Mouse (Mus musculus) lung, adult 2 months (tissue): ENCODE measurements around the gene Tssk3. TPM values are rescaled to one million over a fixed set of nuclear protein-coding genes. Genes with fewer than 3 reads are reported as not detected.
A peak's percentile ranks its signal among the peaks of the same experiment; 100 is the strongest.

Source experiments
- DNase-seq: peaks from one replicate; pipeline ENCODE4 v3.0.0; 2022
- H3K4me1 ChIP-seq: fragments of 200-500 bp; 2 replicates; pipeline ENCODE4 v1.6.1; 2011; ENCODE audit warnings: low read length; ENCODE audit not compliant: control insufficient read depth, insufficient read depth
- H3K4me3 ChIP-seq: fragments of 200-500 bp; replicated peaks from 2 replicates; pipeline ENCODE3; 2011; ENCODE audit warnings: low read depth, mild to moderate bottlenecking, control low read depth, low read length; ENCODE audit errors: extremely low read depth
- CTCF ChIP-seq: fragments of 200-500 bp; IDR thresholded peaks from 2 replicates; pipeline ENCODE4 v1.5.1; 2011; ENCODE audit warnings: mild to moderate bottlenecking, low read length, control low read depth; ENCODE audit not compliant: insufficient read depth
- POLR2A ChIP-seq: fragments of 200-500 bp; IDR thresholded peaks from 2 replicates; pipeline ENCODE4 v1.6.1; 2011; ENCODE audit warnings: low read depth, mild to moderate bottlenecking, control low read depth, low read length, borderline replicate concordance; ENCODE audit errors: extremely low read depth
- WGBS: fragments of 180-500 bp; shearing (Covaris S2); methylation state at CpG from one replicate; pipeline ENCODE4 v1.1.7; 2018; 5-methylcytosine and 5-hydroxymethylcytosine counted together
- polyA plus RNA-seq: library from polyadenylated mRNA; depleted of rRNA; stranded (reverse); fragments of >200 nt; gene quantifications from 2 replicates; pipeline ENCODE4 v1.2.3, GENCODE M21; 2012; rRNA removed

The Tssk3 gene
- polyA plus RNA-seq, 1 experiment: 0.12 TPM

DNA sequence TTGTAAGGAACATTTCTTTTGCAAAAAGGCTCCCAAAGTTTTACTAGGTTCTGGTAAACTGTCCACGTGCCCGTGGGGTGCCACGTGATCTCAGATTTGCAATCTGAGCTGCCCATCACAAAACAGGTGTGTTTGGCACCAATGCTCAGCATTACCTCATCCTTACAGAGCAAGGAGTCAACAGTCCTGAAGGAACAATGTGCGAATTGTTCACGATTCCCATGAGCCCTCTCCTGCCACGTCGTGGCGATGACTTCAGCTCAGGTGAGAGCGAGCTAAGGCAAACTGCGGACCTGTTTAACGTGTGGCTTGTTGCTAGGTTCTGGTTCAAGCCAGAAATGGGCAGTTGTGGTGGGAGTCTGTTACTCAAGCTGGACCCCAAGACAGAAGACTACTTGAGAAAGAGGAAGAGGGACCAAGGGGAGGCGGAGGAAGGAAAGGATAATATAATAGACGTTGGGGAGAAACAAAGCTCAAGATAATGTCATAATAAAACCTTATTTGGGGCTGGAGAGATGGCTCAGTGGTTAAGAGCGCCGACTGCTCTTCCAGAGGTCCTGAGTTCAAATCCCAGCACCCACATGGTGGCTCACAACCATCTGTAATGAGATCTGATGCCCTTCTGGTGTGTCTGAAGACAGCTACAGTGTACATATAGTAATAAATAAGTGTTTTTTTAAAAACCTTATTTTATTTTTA, 39.2 kb downstream of the Tssk3 start:
- Histone ChIP-seq H3K4me1 (no peaks in the 10 kb centered on the region; the same call in 1 of the 2 replicates), H3K4me3 (no peak overlapping the region)
- no peak for DNase-seq
- WGBS: 66% methylated on average over 15 of the region's 15 CpGs
- TF ChIP-seq CTCF (no peak), POLR2A (no peak)

DNA sequence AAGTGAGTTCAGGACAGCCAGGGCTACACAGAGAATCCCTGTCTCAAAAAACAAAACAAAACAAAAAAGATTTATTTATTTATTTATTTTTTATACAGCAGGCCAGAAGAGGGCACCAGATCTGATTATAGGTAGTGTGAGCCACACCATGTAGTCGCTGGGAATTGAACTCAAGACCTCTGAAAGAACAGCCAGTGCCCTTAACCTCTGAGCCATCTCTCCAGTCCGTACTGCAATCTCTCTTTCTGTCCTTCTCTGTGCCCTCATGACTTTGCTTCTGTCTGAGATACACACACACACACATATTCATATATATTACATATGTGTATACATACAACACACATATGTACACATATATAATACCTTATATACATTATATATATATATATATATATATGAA, 40.0 kb downstream of the Tssk3 start:
- Histone ChIP-seq H3K4me1 (no peaks in the 10 kb centered on the region; the same call in 1 of the 2 replicates), H3K4me3 (no peak overlapping the region)
- WGBS: 83% methylated on average over 2 of the region's 2 CpGs
- no peak for DNase-seq
- TF ChIP-seq POLR2A (no peak), CTCF (no peak)

DNA sequence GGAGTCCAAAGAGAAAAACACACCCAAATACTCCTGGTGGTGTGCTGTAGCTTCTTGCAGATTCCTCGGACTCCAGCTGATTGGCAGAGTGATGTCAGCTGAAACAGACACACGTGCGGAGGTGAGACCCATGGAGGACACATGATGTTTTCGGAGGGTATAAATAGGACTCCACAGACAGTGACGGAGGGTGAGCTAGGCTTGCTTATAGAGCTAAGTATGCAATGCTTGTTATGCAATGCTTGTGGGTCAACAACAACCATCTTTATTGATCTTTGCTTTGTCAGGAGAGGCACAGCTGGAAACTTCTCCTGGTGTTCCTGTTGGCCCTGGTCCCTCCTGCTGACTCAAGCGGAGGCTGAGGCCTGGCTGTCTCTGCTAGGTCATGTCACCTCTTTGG, 42.1 kb downstream of the Tssk3 start:
- DNase-seq: no peak
- no peak for TF ChIP-seq CTCF
- no peak for TF ChIP-seq POLR2A
- H3K4me3 ChIP-seq: no peak overlapping the region
- no peaks in the 10 kb centered on the region for H3K4me1 ChIP-seq
- 76% methylated on average over 6 of the region's 6 CpGs for WGBS

DNA sequence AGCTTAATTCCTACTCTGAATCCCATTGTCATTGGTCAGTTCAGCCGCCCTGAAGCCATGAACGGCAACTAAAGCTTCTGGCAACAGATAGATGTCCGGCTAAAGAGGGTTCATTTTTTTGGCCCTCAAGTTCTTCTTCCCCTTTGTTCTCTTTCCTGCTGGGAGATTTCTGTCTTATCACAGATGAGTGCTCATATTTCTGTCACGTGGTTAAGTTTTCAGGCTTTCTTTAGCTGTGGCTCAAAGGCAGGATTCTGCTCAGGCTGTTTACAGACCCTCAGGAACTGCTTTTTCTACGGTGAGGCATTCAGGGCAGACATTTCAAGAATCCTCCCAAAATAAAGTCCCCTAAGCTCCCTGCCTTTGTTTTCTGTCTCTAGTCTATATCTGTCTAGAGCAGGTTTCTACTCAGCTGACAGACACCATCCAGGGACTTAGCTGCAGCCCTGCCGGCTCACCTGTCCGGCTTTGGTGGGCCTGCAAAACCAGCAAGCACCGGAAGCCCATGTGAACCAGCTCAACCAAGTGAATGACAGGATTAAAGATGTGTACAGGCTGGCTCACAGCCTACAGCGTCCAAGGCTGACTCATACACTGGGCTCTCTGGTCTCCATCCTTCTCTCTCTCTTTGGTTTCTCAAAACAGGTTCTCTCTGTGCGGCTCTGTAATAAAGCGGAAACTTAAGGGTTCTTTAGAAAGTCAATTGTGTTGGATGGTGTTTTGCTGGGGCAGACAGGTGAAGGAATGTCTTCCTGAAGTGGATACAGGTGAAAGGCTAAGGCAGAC, 42.9 kb downstream of the Tssk3 start:
- TF ChIP-seq CTCF: no peak
- no peak for TF ChIP-seq POLR2A
- H3K4me1 ChIP-seq: no peaks in the 10 kb centered on the region
- H3K4me3 ChIP-seq: no peak overlapping the region
- DNase-seq: no peak
- 64% methylated on average over 11 of the region's 11 CpGs for WGBS

DNA sequence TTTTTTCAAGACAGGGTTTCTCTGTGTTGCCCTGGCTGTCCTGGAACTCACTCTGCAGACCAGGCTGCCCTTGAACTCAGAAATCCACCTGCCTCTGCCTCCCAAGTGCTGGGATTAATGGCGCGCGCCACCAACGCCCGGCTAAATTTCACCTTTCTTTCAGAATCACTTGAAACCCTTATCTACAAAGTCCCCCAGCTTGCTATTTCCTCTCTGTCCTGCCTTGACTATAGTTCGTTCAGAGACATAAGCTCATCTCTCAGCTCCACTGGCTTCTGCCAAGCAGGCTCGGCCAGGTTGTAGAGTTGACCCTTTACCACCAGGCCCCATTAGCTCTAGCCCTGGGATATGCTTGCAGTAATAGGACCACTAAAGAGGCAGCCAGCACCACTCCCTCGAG, 43.5 kb downstream of the Tssk3 start:
- TF ChIP-seq POLR2A (no peak), CTCF (no peak)
- 67% methylated on average over 8 of the region's 8 CpGs for WGBS
- Histone ChIP-seq H3K4me3 (no peak overlapping the region), H3K4me1 (no peaks in the 10 kb centered on the region)
- DNase-seq: no peak

DNA sequence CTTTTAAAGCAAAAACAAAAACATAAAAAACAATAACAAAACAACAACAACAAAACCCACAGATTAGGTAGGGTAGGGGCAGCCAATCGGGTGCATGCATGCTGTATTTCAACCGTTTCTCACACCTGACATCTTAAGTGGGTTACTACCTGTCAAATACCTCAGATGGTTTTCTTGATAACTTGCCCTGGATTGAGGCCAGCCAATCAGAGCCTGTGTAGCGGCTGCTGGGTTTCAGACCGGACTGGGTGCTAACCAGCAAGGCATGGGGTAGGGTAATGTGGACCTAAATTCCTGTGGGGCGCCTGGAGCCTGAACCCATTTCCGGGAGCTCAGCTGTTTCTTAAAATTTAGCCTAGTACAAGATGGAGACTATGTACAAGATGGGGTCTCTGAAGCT, 49.7 kb downstream of the Tssk3 start:
- Histone ChIP-seq H3K4me3 (no peak overlapping the region), H3K4me1 (peaks cover 2% of the 10 kb centered on the region; the same call in 1 of the 2 replicates)
- no peak for TF ChIP-seq POLR2A
- TF ChIP-seq CTCF: no peak
- WGBS: 31% methylated on average over 6 of the region's 6 CpGs
- no peak for DNase-seq

DNA sequence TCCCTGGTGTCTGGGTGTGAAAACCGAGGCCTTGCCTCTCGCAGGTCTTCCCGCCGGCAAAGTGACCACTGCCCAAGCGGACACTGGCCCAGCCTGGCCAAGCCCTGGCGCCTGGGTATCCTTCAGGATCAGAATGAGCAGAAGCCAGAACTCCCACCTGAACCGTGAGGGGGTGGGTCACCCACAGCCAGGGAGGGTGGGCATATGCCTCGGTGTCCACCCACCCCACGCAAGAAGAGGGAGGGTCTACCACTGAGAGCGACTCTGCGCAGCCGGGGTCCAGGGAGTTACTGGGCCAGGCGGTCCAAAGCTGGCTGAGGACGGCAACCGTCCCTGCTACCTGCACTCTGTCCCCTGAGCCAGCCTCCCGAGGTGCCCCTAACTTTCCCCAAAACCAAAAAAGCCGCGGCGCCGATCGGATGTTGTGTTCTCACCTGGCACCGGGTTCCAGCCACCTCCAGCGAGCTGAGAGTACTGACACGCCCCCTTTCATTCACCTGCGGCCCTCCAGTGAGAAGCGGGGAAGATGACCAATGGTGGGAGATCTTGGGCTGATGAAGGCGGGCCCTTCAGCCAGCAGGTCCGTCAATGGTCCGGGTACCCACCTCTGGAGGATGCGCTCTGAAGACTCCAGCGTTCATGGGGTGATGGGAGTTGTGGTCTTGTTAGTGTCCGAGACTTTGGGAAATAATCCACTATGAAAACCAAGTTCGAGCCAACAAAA, 50.3 kb downstream of the Tssk3 start, which contains the start of gene Zbtb8b:
TSS of gene Zbtb8b (minus strand) at position 514 of the 724 bp plus-strand sequence.
- 6% methylated on average over 33 of the region's 33 CpGs for WGBS
- DNase-seq: peak; percentile 63
- no peak for TF ChIP-seq POLR2A
- TF ChIP-seq CTCF: no peak
- peak within 1 kb of the TSS; percentile 38 for H3K4me3 ChIP-seq
- peaks cover 2% of the 10 kb centered on the region; the same call in 1 of the 2 replicates for H3K4me1 ChIP-seq

Other genes with a start within 250 kb of the Tssk3 start
- gene C77080, start 229.6 kb downstream of the Tssk3 start, polyA plus RNA-seq: 47.1 and 50.1 TPM in 2 replicates
- 2.8 TPM in 2 replicates for gene Sync, start 203.4 kb downstream of the Tssk3 start, polyA plus RNA-seq
- gene Rbbp4, start 155.7 kb downstream of the Tssk3 start, polyA plus RNA-seq: 16.7 and 23.5 TPM in 2 replicates
- gene Zbtb8os, start 155.3 kb downstream of the Tssk3 start, polyA plus RNA-seq: 5.8 and 11.3 TPM in 2 replicates
- 8.8 and 13.9 TPM in 2 replicates for gene Zbtb8a, start 112.9 kb downstream of the Tssk3 start, polyA plus RNA-seq
- 0.12 and 0.14 TPM in 2 replicates for gene Zbtb8b, start 50.2 kb downstream of the Tssk3 start, polyA plus RNA-seq
- 18.9 and 28.4 TPM in 2 replicates for gene Bsdc1, start 29.4 kb downstream of the Tssk3 start, polyA plus RNA-seq
- gene Fam229a, start 168 bp upstream of the Tssk3 start, polyA plus RNA-seq: 0.80 and 1.1 TPM in 2 replicates
- gene Marcksl1, start 22.6 kb upstream of the Tssk3 start, polyA plus RNA-seq: 16.6 and 18.6 TPM in 2 replicates
- gene Hdac1, start 51.7 kb upstream of the Tssk3 start, polyA plus RNA-seq: 35.3 and 64.8 TPM in 2 replicates
- gene Lck, start 82.6 kb upstream of the Tssk3 start, polyA plus RNA-seq: 7.9 and 11.8 TPM in 2 replicates
- gene Fam167b, start 87.5 kb upstream of the Tssk3 start, polyA plus RNA-seq: 1.9 and 2.7 TPM in 2 replicates
- gene Eif3i, start 109.6 kb upstream of the Tssk3 start, polyA plus RNA-seq: 148 and 197 TPM in 2 replicates
- 136 and 158 TPM in 2 replicates for gene Tmem234, start 109.6 kb upstream of the Tssk3 start, polyA plus RNA-seq
- 16.0 and 17.8 TPM in 2 replicates for gene Dcdc2b, start 123.2 kb upstream of the Tssk3 start, polyA plus RNA-seq
- gene Iqcc, start 128.1 kb upstream of the Tssk3 start, polyA plus RNA-seq: 31.1 and 36.5 TPM in 2 replicates
- gene Ccdc28b, start 132.9 kb upstream of the Tssk3 start, polyA plus RNA-seq: 20.6 and 34.1 TPM in 2 replicates
- 30.0 and 36.7 TPM in 2 replicates for gene Txlna, start 150.0 kb upstream of the Tssk3 start, polyA plus RNA-seq
- gene Kpna6, start 181.7 kb upstream of the Tssk3 start, polyA plus RNA-seq: 16.6 and 26.3 TPM in 2 replicates
- 24.4 and 25.7 TPM in 2 replicates for gene Tmem39b, start 205.8 kb upstream of the Tssk3 start, polyA plus RNA-seq